Mouse (Mus musculus) layer of hippocampus, postnatal 10 days (tissue): ENCODE results near the gene Slc35g3. TPM values are rescaled to one million over a fixed set of nuclear protein-coding genes. Genes with fewer than 3 reads are reported as not detected.
A peak's percentile ranks its signal among the peaks of the same experiment; 100 is the strongest.

Source experiments
- DNase-seq, 2 experiments: peaks; one replicate each; pipeline ENCODE4 v3.0.0; 2021; ENCODE audit warnings: low spot score in 2 of 2
- long read RNA-seq: library from polyadenylated mRNA; stranded (forward); transcript quantifications from one replicate; pipeline ENCODE4 v2.0.0, GENCODE M21; 2023
- total RNA-seq, 2 experiments: library from RNA; stranded (reverse); gene quantifications; 2 replicates each; pipeline ENCODE4 v1.2.3; 2021

The Slc35g3 gene
- under 1 TPM in 1 of 2 experiments, not detected in 1; 0.22 TPM for total RNA-seq
- long read RNA-seq, result 0 reads

DNA sequence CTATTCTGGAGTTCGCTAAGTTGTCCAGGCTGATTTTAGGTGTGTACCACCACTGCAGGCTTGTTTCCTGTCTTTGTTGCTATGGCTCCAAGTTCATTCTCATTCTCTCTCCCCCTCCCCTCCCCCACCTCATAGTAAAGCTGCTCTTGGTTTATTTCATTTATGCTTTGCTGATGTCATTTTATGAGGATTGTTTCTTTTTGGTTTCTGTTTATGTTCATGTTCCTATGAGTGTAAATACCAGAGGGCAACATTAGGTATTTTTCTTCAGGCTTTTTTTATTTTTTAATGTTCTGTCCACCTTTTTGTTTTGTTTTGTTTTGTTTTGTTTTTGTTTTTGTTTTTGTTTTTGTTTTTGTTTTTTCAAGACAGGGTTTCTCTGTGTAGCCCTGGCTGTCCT lies at the start of gene Slc35g3:
Slc35g3 (minus strand) TSS at position 101 of the 400 bp plus-strand sequence.
- DNase-seq, result no peak

DNA sequence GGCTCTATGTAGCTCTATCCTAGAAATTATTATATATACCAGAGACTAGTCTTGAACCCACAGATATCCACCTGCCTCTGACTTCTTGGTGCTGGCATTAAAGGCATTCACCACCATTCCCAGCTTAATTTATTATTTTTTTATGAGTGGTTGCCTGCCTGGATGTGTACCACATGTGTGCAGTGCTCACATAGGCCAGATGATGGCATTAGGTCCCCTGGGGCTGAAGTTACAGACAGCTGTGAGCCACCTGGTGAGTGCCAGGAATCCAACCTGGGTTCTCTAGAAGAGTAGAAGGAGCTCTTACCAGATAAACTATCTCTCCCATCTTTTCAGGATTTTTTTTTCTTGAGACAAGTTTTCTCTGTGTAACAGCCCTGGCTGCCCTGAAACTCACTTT lies 48.5 kb upstream of the Slc35g3 start:
- no peak for DNase-seq

DNA sequence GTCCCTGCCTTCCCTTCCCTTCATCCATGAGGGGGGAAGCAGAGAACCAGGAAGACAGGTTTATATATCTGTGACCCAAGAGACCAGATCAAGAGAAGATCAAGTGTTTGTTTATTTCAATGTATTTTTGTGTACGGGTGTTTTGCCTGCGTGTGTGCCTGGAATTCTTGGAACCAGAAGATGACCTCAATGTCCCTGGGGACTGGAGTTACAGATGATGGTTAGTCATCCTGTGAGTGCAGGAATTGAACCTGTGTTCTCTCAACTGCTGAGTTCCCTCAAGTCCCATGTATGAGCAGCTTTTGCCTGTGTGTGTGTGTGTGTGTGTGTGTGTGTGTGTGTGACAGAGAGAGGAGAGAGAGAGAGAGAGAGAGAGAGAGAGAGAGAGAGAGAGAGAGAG lies 45.9 kb upstream of the Slc35g3 start:
- no peak for DNase-seq

DNA sequence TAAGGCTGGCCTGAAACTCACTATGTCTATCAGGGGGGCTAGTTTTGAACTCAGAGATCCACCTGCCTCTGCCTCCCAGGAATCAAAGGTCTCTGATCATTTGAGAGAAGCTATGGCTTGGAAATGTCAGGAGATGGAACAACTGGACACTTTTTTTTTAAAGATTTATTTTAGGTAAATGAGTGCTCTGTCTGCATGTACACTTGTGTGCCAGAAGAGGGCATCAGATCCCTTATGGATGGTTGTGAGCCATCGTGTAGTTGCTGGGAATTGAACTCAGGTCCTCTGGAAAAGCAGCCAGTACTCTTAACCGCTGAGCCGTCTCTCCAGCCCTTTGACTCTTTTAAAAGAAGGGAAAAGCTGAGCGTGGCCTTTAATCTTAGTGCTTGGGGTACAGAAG lies 44.6 kb upstream of the Slc35g3 start:
- no peak for DNase-seq

DNA sequence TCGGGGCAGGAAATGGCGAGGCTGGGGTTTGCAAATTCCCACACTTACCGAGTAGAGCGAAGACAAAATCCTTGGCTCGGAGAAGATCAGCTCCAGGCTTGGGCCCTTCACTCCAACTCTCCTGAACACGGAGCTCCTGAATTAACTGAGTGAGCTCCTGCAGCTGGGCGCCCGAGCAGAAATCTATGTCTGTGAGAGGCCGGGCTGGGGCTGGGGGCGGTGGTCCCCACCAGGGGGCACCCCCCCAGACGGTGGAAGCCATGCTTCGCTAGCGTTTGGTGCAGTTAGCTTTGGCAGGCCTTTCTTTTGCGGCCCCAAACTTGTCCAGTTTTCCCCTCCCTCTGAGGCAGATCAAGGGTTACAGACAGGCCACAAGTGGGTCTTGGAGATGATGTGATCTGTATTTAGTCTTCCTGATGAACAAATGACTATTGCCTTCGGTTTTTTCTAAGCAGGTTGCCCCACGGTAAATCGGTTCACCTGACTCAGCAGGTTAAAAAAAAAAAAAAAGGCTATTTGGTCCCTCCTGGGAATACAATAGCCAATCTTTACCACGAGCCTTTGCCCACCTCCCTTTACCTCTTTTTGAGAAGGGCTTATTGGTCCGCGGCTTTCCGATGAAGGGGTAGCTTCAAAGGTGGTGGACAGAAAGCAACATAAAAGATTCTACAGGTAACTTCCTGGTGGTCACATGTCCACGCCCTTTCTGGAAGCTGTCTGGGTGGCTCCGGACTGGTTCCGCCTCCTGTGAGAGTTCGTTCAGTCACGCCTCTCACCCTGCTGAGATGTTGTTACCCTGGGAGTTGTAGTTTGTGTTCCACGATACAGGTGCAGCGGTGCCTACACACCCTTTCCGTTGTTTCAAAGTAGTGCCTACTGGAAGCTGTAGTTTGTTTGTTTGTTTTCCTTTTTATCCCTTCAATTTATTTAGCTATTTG lies 43.5 kb upstream of the Slc35g3 start, which contains the start of gene Tmem102:
Tmem102 (minus strand) TSS at position 653 of the 938 bp plus-strand sequence.
- no peak for DNase-seq

DNA sequence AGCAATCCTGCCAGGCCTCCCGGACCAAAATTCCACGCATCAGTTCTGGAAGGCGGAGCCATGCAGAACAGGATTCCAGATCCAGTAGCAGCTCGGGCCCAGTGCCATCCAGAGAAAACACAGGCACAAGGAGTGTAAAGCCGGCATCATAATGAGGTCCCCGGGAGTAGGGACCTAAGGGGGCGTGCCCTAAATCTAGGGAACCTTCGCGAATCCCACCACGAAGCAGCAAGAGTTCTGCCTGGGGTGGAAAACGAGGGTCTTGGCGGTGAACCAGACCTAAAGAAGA lies 42.8 kb upstream of the Slc35g3 start:
- DNase-seq, result no peak

DNA sequence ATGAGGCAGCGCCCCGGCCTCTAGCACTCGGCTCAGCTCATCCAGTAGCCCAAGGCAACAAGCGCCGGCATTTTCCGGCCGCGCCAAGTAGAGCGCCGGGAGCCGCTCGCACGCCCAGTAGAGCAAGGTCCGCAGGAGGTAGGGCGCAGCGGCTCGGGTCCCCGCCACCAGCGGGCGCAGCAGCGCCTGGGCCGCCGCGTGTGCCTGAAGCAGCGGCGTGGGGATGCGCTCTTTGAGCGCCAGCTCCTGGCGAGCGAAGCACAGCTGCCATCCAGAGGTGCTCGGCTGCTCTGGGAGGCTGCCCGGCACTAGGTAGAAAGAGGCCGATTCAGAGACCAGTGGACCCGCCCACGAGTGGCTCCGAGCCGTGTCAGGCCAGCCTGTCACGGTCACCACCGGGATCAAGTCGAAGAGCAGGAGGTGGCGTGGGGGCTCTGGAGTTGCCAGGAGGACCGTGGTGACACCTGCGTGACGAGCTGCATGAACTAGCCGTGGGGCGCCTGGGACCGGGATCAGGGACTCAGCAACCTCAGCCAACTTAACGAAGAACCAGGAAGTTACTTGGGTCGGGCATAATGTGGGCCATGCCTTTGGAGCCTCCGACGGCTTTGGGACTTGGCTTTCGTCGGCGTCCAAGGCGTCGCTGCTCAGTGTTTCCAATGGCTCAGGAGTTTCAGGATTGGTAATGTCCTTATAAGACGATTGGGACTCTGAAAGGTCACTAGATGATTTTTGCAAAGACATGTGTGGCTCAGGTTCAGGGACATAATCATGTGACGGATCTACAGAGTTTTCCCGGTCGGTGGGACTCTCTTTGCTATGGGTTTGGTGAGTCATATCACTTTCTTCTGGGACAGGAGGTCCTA lies 42.3 kb upstream of the Slc35g3 start:
- peak; percentile 62 to 75 for DNase-seq

DNA sequence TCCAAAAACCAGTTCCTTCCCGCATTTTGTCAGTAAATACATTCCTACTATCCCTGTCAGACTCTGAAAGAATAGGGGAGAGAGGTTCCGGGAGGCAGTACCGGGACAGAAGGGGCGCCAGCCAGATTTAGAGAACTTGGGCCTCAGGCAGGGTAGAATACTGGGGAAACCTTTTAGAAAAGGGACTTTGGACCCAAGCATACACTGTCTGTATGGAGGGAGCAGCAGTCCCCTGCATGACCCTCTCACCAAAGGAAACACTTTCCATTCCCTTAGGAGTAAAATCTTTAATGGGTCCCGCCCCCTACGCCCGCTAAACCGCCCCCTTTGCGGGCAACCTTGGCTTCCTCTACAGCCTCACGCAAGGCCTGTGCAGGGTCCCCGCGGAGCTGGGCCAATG lies 41.6 kb upstream of the Slc35g3 start:
- DNase-seq, result no peak

DNA sequence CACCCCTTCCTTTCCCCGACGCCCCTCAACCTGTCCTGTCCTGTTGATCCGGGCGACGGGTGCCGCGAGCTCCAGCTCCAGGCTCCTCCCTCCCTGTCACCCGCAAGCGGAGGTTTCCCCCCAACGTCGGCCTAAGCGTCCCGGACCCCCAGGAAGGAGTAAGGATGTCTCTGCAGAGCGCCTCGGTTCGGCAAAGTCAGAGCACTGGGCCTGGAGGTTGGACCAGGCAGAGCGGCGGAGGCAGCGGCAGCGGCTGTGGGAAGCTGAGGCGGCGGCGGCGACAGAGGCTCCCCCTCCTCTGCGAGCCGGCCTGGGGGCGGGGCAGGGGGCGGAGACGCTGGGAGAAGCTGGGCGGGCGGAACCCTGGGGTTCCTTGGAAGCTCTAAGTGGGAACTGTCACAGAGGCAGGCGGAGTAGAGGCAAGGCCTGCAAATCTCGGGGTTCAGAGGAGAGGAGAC lies 40.9 kb upstream of the Slc35g3 start:
- DNase-seq, result peak; percentile 80 to 89

DNA sequence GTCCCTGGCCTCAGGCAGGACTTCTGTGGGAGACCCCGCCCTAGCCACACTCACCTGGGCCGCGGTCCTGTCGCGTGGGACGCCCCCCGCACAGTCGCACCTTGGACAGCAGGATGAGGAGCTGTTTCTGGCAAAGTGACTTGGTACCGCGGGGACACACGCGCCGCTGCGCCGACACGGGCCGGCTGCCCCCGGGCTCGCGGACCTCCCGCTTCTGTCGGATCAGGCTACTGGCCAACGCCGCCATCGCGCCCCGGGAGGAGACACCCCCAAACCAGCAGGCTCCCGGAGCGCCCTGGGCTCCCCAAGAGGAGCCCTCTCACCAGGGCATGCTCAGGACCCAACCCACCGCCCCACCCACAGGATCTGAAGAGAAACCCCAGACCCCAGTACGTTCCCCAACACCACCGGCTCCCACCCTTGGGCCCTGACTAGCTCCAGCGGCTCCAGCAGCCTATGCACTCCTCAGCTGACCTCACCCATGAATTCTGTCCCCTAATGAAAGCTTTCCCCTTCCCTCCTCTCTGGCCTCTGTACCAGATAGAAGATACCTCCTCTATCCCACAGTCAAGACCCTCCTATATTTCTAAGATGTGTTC lies 39.7 kb upstream of the Slc35g3 start, which contains the start of gene Fgf11:
Fgf11 (minus strand) TSS at position 479 of the 599 bp plus-strand sequence.
- DNase-seq, result peak in 1 of 2 experiments; percentile 47

DNA sequence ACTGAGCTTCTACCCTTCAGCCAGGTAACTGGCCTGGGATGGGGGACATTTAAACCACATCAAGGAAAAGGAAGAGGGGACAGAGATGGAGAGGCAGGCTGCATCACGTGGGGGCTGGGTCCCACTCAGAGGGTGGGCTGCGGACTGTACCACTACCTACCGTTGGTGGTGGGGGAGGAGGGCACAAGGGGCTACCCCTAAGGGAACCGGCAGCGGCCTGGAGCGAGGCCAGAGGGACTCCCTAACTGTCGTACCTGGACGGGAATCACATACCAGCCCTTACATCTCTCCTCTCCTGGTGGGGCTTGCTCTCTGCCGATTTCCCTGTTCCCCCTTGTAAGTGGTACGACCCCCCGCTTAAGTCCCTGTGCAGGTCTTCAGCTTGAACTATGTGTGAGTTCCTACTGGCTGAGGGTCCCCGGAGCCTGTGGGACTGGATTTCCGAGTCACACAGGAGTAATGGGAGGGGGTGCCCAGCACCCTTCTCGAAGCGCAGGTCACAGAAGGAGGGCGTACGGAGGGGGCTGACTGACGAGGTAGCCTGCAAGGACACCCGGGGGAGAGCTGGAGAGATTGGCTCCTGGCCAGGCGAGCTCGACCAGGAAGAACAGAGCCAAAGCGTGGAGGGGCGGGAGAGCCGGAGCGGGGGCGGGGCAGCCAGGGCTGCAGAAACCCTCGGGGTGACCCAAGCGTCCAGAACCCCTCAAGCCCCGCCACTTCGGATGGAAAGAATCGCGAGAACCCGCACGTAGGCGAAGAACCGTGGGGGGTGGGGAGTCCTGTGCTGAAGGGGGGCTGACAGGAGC lies 38.8 kb upstream of the Slc35g3 start:
- peak; percentile 79 to 85 for DNase-seq

DNA sequence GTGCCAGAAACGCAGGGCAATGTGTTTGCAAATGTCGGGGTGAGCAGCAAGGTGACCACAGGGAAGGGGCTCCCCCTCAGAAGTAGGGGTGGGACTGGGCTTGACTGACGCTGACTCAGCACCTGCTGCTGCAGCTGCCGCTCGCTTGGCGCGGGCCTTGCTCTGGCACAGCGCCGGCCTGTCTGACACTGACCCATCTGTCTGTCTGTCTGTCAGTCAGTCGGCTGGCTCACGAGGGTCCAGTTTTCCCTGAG lies 38.3 kb upstream of the Slc35g3 start:
- peak; percentile 78 to 79 for DNase-seq

DNA sequence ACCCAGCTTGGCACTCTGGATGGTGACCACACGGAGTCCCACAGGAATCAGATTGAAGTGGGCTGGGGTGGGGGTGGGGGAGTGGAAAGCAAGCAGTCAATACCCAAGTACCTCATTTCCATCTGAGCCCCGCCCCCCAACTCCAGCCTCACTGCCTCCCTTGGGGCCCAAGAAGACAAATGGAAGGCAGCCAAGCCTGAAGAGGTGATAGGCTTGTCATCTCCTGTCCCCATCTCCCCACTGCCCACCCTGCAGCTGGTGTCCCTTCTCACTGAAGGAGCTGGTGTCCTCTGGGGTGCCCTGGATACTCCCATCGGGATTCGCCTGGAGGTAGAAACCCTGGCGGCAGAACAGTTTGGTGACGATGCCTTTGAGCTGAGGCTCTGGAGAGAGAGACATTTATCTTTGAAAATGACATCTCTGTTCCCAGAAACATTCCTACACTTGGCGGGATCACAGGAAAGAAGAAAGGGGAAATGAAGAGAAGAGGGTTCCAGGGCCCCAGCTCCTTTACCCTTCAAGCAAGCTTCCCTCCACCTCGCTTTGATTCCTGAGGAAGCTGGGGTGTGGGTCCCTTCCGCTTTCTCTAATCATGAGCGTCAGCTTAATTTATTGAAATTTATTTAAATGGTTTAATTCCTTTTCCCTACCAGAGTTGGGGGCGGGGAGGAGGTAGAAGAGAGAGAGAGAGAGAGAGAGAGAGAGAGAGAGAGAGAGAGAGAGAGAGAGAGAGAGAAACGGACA lies 37.8 kb upstream of the Slc35g3 start:
- peak; percentile 38 to 46 for DNase-seq

DNA sequence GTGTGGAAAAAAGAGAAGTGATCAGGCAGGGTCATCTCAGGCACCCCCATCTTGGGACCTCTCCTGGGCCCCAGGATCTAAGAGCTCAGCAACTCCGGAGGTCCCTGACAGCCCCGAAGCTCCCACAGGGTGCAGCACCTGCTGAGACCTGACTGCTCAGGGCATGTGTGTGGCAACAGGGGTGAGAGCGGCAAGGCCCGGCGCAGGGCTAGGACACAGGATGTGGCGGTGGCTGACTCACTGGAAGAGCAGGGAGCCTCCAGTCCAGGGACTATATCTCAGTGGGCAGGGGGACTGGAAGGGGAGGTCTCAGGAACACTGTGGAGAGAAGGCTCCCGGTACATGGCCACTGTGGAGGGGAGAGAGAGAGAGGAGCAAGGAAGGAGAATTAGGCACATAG lies 36.2 kb upstream of the Slc35g3 start:
- no peak for DNase-seq

DNA sequence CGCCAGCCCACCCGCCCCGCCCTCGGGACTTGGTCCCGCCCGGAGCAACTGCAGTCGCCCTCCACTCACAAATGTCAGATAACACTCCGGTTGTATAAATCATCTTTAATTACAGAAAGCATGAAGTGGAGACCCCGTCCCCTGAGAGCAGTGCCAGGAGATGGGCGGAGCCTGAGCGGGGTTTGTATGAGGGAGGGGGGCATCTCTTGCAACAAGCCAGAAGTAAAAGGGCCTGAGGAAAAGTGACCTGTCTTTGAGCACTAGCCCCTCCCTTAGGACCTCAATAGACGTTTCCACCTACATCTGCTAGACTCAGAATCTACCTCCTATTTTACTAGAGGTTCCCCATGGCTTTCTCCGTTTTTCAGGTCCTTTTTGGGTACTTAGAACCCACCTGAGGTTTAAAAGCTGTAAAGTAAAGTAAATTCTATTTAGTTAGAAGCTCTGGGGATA lies 34.2 kb upstream of the Slc35g3 start:
- no peak for DNase-seq

DNA sequence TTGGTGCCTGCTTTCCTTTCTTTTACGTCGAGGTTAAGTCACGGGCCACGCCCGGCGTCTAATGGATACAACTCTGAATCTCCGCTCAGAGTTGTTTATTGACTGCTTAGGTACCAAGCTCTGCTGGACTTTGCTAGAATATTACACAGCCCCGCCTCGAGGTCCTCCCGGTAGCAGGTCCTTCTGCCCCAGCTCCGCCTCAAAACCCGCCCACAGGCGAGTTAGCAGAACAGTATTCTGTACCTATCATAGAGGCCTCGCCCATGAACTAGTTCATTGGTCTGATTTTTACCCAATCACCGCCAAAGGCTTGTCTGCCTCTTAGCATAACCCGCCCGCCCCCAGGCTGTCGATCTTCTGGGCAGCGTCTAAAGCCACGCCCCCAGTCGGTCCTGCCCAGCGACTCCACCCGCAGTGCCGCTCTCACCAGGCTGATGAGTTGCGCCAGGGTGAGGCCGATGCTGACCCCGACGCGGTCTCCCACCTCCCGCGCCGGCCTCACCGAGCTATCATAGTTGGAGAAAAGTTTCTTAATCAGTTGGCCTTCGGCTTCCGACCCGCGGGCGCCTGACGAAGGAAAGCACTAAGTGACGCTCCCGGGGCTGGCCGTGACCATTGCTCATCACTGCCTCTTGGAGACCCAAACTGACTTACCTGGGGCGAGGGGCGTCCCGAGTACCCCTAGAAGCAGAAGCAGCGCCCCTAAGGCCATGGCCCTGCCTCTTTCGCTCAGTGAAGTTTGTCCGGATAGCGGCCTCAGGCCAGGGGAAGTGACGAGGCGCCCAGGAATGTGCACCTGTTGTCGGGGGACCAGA lies 33.6 kb upstream of the Slc35g3 start, which contains the start of gene Chrnb1:
Chrnb1 (minus strand) TSS at position 776 of the 815 bp plus-strand sequence.
- peak; percentile 83 to 88 for DNase-seq

DNA sequence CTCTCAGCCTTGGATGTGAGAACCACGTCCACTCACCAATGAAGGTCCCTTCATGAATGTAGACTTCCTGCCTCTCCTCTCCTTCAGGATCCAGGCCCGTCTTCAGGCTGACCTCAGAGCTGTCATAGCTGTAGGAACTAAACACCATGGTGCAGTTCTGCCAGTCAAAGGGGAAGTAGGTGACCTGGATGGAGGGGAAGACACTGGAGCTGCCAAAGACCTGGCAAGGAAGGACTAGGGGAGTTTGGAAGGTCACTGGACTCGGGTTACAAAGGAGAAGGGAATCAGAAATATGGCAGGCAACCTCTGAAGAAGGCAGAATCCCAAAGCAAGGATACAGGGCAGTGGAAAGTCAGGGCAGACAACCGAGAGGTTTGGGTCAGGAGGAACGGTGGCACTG lies 31.7 kb upstream of the Slc35g3 start:
- DNase-seq, result no peak

DNA sequence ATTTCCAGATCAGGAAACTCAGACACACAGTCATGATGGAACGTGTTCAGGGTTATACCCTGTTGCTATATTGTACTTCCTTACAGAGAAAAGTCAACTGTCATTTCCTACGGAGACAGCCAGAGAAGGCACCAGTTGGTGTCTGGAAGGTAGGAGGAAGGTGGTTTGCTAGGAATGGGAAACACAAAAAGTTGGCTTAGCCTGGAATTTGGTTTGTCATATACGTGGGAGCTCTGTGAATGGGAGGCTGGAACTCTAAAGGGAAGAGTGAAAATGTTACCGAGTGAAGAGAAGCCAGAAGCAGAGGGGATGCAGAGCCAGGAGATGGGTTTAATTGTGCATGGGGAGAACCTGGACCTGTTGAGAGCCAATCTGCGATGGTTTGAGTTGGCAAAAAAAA lies 29.7 kb upstream of the Slc35g3 start:
- DNase-seq, result no peak

DNA sequence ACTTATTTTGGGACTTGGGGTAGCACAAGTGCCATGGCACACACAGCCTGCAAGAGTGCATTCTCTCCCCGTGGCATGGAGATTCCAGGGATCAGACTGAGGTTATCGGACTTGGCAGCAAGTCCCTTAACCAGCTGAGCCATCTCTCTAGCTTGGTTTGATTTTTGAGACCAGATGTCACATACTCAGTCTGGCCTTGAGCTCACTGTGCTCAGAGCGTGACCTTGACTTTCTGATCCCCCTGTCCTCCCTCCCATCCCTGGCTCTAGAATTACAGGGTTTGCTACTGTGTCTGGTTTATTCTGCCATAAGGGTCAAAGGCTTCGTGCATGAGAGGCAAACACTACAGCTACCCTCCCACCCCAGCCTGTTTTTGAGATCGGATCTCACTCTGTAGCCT lies 27.7 kb upstream of the Slc35g3 start:
- DNase-seq, result no peak
